Mouse (Mus musculus) neutrophil, adult 5-6 weeks (primary cell): ENCODE measurements around the gene Rbm47. TPM values are rescaled to one million over a fixed set of nuclear protein-coding genes. Genes with fewer than 3 reads are reported as not detected.
"Not testable (repeated sequence)": the region's sequence is repeated elsewhere in the genome, so short reads cannot be mapped to it uniquely, and the experiment has no call there.

Experiments
- ATAC-seq: fragments of 151-379, 151-347 bp; 2 replicates; pipeline ENCODE4 v1.8.0; 2017; ENCODE audit warnings: mild to moderate bottlenecking, moderate TSS enrichment; ENCODE audit not compliant: insufficient number of reproducible peaks, poor library complexity, low FRiP score, severe bottlenecking; ENCODE audit errors: extremely low read depth
- total RNA-seq: library from RNA; stranded (forward); fragments of 200-1000 nt; gene quantifications from 2 replicates; pipeline ENCODE4 v1.2.3, GENCODE M21; 2017

Gene Rbm47
- total RNA-seq = 24.1 and 25.5 TPM in 2 replicates

DNA sequence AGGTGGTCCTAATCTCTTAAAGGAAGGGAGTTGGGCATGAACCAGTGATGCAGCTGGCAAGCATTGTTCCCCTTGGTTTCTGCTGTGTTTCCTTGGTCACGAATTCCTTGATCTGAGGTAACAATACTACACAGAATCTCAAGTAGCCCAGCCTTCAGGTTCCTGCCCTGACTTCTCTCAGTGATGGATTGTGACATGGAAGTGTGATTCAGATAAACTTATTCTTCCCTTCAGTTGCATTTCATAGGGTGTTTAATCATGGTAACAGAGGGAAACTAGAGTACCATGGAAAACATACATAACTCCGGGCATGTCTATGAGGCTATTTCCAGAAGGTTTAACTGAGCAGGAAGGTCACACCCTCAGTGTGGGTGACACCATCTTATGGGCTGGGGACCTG is at the start of gene Rbm47:
Rbm47 (minus strand) TSS at position 101 of the 400 bp plus-strand sequence.
- no peak for ATAC-seq

GRCm38 (mm10) chr5:66220620-66221019 is 47.7 kb upstream of the Rbm47 start:
- no peak for ATAC-seq

- ATAC-seq = no peak
Observed at GRCm38 (mm10) chr5:66219692-66220091, 46.8 kb upstream of the Rbm47 start.

GRCm38 (mm10) chr5:66215569-66216277 is 42.8 kb upstream of the Rbm47 start:
- ATAC-seq = no peak

GRCm38 (mm10) chr5:66214395-66214935 is 41.5 kb upstream of the Rbm47 start:
- no peak for ATAC-seq

- no peak for ATAC-seq
Observed at GRCm38 (mm10) chr5:66209532-66210176, 36.7 kb upstream of the Rbm47 start.

DNA sequence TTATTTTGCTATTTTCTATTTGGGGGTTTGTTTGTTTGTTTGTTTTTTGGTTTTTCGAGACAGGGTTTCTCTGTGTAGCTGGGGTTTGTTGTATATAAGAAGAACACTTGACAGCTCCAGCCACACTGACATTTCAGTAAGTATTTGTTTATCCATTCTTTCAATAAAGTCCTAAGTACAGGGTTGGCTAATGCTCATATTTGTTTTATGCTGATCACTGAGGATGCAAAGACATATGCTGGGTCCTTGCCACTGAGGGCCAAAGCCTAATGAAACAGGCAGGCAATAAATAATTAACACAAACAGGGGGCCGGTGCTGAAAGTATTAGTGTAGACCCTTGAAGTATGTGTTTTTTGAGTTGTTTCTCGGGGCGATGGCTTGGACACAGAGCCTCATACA is 32.0 kb upstream of the Rbm47 start:
- ATAC-seq = no peak

GRCm38 (mm10) chr5:66203424-66203823 is 30.5 kb upstream of the Rbm47 start:
- ATAC-seq = no peak

- ATAC-seq = peak; percentile 48; the same call in 1 of the 2 replicates
Observed at GRCm38 (mm10) chr5:66200044-66200443, 27.1 kb upstream of the Rbm47 start.

- ATAC-seq = no peak
Observed at GRCm38 (mm10) chr5:66195323-66195722, 22.4 kb upstream of the Rbm47 start.

DNA sequence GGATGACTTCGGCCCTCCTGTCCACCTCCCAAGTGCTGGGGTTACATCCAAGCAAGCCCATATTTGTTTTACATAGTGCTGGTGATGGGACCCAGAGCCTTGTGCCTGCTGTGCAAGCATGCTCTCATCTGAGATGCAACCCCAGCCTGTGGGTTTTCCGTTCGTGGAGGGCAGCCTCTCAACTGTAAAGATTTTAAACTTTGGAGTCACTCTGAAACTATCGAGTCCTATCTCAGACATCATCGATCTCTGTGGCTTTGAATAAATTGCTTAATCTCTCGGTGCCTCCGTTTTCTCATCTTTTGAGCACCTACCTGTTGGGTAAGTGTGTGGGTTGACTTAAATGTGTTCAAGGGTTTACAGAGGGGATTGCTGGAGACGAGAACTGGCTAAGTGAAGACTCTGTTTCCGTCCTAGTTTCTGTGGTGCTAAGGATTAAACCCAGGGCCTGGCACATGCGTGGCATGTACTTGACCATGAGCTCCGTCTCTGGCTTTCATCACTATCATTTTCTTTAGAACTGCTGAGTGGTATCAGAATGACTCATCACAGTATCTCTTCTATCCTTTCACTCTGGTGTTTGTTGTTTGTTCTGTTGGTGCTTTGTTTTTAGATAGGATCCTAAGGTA is 20.4 kb upstream of the Rbm47 start:
- ATAC-seq = no peak

GRCm38 (mm10) chr5:66191185-66191503 is 18.2 kb upstream of the Rbm47 start:
- no peak for ATAC-seq

DNA sequence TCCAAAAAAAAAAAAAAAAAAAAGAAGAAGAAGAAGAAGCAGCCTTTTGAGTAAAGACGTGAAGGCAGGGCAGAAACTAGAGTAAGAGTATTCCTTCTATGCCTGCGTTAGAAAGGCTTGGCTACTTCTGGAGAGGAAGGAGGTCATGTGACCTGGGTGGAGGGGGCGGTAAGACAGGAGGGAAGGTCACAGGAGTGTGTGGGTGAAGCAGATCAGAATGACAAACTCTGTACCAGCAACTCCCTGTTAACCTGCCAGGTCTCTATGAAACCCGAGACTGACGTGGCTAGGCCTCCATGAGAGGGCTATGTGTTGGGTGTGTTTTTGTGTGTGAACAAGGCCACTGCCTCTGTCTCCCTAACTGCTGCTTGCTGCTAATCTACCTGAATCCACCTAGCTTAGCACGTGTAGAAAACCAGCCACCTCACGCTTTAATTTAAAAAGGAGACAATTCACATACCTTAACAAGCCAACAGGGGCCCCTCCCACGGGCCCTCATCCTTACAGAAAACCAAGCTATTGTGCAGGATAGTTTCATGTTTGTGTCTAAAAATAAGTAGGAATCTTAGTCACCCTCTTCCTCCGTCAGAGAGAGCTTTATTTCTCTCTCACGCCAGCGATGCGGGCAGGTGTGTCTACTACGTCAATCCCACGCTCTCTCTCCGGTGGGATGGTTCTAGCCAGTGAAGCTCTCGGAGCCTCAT is 17.7 kb upstream of the Rbm47 start:
- no peak for ATAC-seq

DNA sequence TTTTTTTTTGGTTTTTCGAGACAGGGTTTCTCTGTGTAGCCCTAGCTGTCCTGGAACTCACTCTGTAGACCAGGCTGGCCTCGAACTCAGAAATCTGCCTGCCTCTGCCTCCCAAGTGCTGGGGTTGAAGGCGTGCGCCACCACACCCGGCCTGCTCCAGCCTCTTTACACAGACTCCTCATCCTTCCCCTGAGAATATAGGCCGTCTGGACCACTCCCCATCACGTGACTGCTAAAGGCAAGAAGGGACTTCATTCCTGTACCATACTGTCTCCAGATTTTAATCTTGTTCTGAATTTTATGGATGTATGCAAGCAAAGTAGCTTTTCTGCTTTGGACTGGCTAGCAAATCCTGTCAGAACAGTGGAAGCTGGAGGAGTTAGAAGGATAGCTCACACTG is 15.7 kb upstream of the Rbm47 start:
- not testable (repeated sequence) for ATAC-seq

GRCm38 (mm10) chr5:66182156-66182555 is 9.2 kb upstream of the Rbm47 start:
- ATAC-seq = no peak

DNA sequence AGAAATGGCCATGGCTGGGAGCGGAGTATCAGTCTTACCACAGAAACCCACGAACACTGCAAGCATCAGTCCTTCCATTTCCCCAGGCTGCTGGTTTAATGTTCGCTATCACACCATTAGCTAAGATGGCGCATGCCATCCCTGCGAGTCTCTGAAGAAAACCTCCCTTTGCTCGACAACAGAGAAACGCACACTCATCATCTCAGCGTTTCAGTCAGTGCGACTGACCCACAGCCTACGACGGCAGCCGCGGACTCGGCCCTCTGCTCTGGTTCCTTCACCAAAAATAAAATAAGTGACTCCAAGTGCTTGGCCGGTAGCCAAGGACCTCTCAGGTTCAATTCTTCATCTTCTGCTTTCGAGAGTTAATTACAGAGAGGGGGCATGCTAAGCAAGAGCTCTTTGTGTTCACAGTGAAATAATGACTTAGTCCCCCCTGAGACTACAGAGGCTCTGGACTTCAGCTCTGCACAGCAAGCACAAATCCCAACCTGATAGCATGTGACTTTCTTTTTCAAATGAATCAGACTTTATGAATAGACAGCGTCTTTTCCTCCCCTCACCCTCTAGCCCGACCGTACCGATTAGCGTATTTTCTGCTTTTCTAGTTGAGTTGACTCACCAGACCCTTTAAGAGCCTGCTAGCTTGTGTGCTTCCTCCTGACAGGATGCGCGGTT is 1.4 kb upstream of the Rbm47 start:
- no peak for ATAC-seq

DNA sequence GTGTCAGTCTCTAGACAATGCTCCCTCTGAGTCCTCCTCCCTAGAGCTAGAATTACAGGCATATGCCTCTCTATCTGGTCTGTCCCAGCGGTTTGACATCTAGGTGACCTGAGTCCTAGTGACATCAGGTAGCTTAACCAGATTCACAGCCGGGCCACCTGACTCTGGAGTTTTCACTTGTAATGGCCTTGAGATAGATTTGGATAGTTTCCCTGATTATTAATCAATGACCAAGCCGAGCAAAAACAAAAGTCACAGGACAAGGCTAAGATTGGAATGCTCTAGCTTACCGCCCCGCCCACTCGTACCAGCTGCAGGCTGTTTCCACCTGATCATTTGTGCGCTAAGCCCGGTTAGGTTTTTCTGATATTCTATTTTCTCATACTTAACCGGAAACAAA is 2.3 kb downstream of the Rbm47 start:
- ATAC-seq = no peak

GRCm38 (mm10) chr5:66169099-66169485 is 3.8 kb downstream of the Rbm47 start:
- no peak for ATAC-seq

DNA sequence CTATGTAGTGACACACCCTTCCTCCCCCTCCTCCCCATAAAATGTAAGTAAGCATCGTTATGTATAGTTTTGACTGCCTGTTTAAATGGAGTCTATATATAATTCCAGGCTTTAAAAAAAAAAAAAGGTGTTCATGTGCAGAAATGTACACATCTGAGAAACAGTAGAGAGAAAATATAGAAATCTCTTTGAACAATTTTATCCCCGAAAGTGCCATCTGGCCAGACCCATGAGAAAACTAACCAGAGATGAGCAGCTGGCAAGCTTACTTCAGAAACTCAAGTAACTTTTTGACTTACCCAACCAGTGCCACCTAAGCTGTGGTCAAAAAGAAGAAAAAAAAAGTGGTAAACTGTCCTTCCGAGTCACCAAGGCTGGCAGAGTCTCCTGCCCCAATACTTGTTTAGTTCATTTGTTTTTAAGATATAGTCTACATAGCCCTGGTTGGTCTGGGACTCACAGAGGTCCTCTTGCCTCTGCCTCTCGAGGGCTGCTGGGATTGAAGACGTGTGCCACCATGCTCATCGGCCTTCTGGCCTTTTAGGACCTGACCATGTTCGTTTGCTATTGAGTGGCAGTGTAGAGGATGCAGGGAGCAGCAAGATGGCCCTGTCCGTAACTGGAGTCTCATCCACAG is 4.3 kb downstream of the Rbm47 start:
- no peak for ATAC-seq
